In genomic region chr15:86576666-86577065, GRCm38 (mm10) we compare ENCODE assay signal across 16 mouse cellular contexts.
DNase-seq lines count a peak whose midpoint lies in the region; ATAC-seq and TF ChIP-seq lines count a peak whose summit lies in the region.
"Had no signal": no experiment of that assay in that cellular context is flagged by ENCODE, and none has a peak within 500 bp of the region (broad histone marks: within the 10 kb centered on the region; RNA-seq: fewer than 3 reads in every experiment).

No protein-coding gene starts in this region.

- H3K27me3 ChIP-seq in lung, postnatal 0 days (replicated peaks; ENCODE audit: insufficient read depth, low read length), result no peaks in the 10 kb centered on the region
- H3K27me3 ChIP-seq: embryonic facial prominence, embryonic 15.5 days had no signal

- peak; percentile 77 for TF ChIP-seq EP300 in lung, postnatal 0 days (IDR thresholded peaks at IDR 0.05)

- H3K36me3 ChIP-seq in lung, postnatal 0 days (ENCODE audit: insufficient read depth, low read length), result no peaks in the 10 kb centered on the region
- H3K36me3 ChIP-seq: embryonic facial prominence, embryonic 15.5 days; liver, embryonic 12.5 days; midbrain, embryonic 12.5 days had no signal

- H3K9ac ChIP-seq in lung, postnatal 0 days (replicated peaks; ENCODE audit: low read depth), result no peak overlapping the region
- H3K9ac ChIP-seq: embryonic facial prominence, embryonic 15.5 days; liver, embryonic 12.5 days; midbrain, embryonic 12.5 days had no signal

- 38% methylated on average over 5 of the region's 5 CpGs for WGBS in lung, postnatal 0 days
- 37% methylated on average over 5 of the region's 5 CpGs for WGBS in lung, adult 2 months

- TF ChIP-seq CTCF in lung, postnatal 0 days (IDR thresholded peaks at IDR 0.05), result no peak
- TF ChIP-seq CTCF in lung, adult 2 months (IDR thresholded peaks at IDR 0.05; ENCODE audit: insufficient read depth, low read length), result no peak

- intact Hi-C loops in heart, postnatal 10 days (cut with DNase I), result no loop called here

- H3K27ac ChIP-seq in lung, postnatal 0 days (ENCODE audit: low read length), result no peak overlapping the region
- H3K27ac ChIP-seq: embryonic facial prominence, embryonic 15.5 days; layer of hippocampus, adult 2 months; liver, embryonic 12.5 days; midbrain, embryonic 12.5 days; stomach, postnatal 0 days had no signal

- peak; percentile 57; the same call in 1 of the 2 replicates for ATAC-seq in lung, postnatal 0 days
- ATAC-seq: inflammation-experienced regulatory T-cells, adult 6 months; liver, embryonic 12.5 days had no signal

- H3K4me2 ChIP-seq in lung, postnatal 0 days (replicated peaks; ENCODE audit: low read depth, low read length), result no peak overlapping the region
- H3K4me2 ChIP-seq: embryonic facial prominence, embryonic 15.5 days; liver, embryonic 12.5 days; midbrain, embryonic 12.5 days had no signal

- TF ChIP-seq POLR2A in lung, adult 2 months (IDR thresholded peaks at IDR 0.05; ENCODE audit: borderline replicate concordance, extremely low read depth, low read depth, low read length), result no peak

- no peaks in the 10 kb centered on the region for H3K9me3 ChIP-seq in lung, postnatal 0 days (ENCODE audit: low read length)
- H3K9me3 ChIP-seq: embryonic facial prominence, embryonic 15.5 days; liver, embryonic 12.5 days; midbrain, embryonic 12.5 days had no signal

- peak; percentile 35 to 74 for DNase-seq in heart, adult 9 months (ENCODE audit: low spot score in 2 of 2)
- no peak for DNase-seq in heart, postnatal 10 days
- peak; percentile 52 for DNase-seq in lung, postnatal 0 days (ENCODE audit: low spot score)
- DNase-seq in lung, adult 2 months, result no peak
- peak; percentile 10 to 49 for DNase-seq in kidney, postnatal 36 days
- no peak for DNase-seq in urinary bladder, adult 18-20 months (ENCODE audit: low spot score in 2 of 2)
- DNase-seq in MN1 (ENCODE audit: low spot score), result no peak
- DNase-seq: cerebellum, adult 9-11 months; left cerebral cortex, postnatal 4 days; right cerebral cortex, postnatal 14 days had no signal

- H3K4me3 ChIP-seq in lung, postnatal 0 days (ENCODE audit: low read depth, low read length), result no peak overlapping the region
- no peak overlapping the region for H3K4me3 ChIP-seq in lung, adult 2 months (replicated peaks; ENCODE audit: extremely low read depth, low read depth, low read length)
- H3K4me3 ChIP-seq: embryonic facial prominence, embryonic 15.5 days; layer of hippocampus, adult 2 months; liver, embryonic 12.5 days; midbrain, embryonic 12.5 days had no signal

- no peaks in the 10 kb centered on the region for H3K4me1 ChIP-seq in lung, postnatal 0 days (ENCODE audit: insufficient read depth, low read depth, low read length)
- no peaks in the 10 kb centered on the region for H3K4me1 ChIP-seq in lung, adult 2 months (ENCODE audit: control insufficient read depth, insufficient read depth, low read length)
- H3K4me1 ChIP-seq: embryonic facial prominence, embryonic 15.5 days; liver, embryonic 12.5 days had no signal

Comparison
In these comparisons a context has a peak if more than half of its experiments do, and no peak if none do; other contexts are left out.
1. DNase-seq: peak in heart, adult 9 months (2 of 2), lung, postnatal 0 days (single experiment) and kidney, postnatal 36 days (2 of 2); none in heart, postnatal 10 days (0 of 2), lung, adult 2 months (single experiment), urinary bladder, adult 18-20 months (0 of 2) and MN1 (single experiment).